Mouse (Mus musculus): ENCODE results near the gene D1Pas1. TPM values are rescaled to one million over a fixed set of nuclear protein-coding genes. Genes with fewer than 3 reads are reported as not detected.

Gene D1Pas1
- total and polyA plus RNA-seq, 3 experiments: not detected

- Histone ChIP-seq H3K9ac (ENCODE audit: control insufficient read depth, low read depth, low read length, poor library complexity, severe bottlenecking) (no peak overlapping the region), H3K4me3 (ENCODE audit: control insufficient read depth in 1 of 2, insufficient read depth in 1 of 2, low read depth in 2 of 2, low read length in 2 of 2) (no peak overlapping the region), H3K9me3 (replicated peaks; ENCODE audit: insufficient read depth, low read length) (no peaks in the 10 kb centered on the region), H3K79me2 (ENCODE audit: control insufficient read depth, insufficient read depth, low read length, poor library complexity) (no peaks in the 10 kb centered on the region), H3K4me1 (ENCODE audit: control insufficient read depth in 1 of 2, insufficient read depth in 2 of 2, low read length in 2 of 2) (no peaks in the 10 kb centered on the region), H3K27ac (ENCODE audit: control insufficient read depth, low read depth, low read length) (no peak overlapping the region), H3K36me3 (ENCODE audit: control insufficient read depth in 1 of 2, insufficient read depth in 2 of 2, low read length in 2 of 2) (no peaks in the 10 kb centered on the region), H3K27me3 (ENCODE audit: control insufficient read depth in 1 of 2, insufficient read depth in 2 of 2, low read length in 2 of 2) (no peaks in the 10 kb centered on the region)
- TF ChIP-seq POLR2AphosphoS5 (IDR thresholded peaks at IDR 0.05; ENCODE audit: borderline replicate concordance, low read depth, low read length) (no peak), CHD1 (IDR thresholded peaks at IDR 0.05; ENCODE audit: low read depth, low read length) (no peak), SIN3A (IDR thresholded peaks at IDR 0.05; ENCODE audit: low read length) (no peak), ZC3H11A (IDR thresholded peaks at IDR 0.05; ENCODE audit: low read depth, low read length) (no peak), MAZ (IDR thresholded peaks at IDR 0.05; ENCODE audit: low read depth, low read length) (no peak), MYB (IDR thresholded peaks at IDR 0.05; ENCODE audit: low read depth, low read length) (no peak), SMC3 (IDR thresholded peaks at IDR 0.05; ENCODE audit: low read depth, low read length) (no peak), E2F4 (IDR thresholded peaks at IDR 0.05; ENCODE audit: borderline replicate concordance, low read depth, low read length) (no peak), POLR2AphosphoS2 (IDR thresholded peaks at IDR 0.05; ENCODE audit: low read length) (no peak), USF1 (IDR thresholded peaks at IDR 0.05; ENCODE audit: low read depth, low read length) (no peak), MAX (IDR thresholded peaks at IDR 0.05; ENCODE audit: low read length) (no peak), ZMIZ1 (IDR thresholded peaks at IDR 0.05; ENCODE audit: low read depth, low read length) (no peak), MYC (IDR thresholded peaks at IDR 0.05; ENCODE audit: low read depth, low read length) (no peak), POLR2A (IDR thresholded peaks at IDR 0.05; ENCODE audit: control insufficient read depth in 1 of 2, insufficient read depth in 1 of 2, low read depth in 1 of 2, low read length in 2 of 2, poor library complexity in 1 of 2) (no peak), RAD21 (IDR thresholded peaks at IDR 0.05; ENCODE audit: low read depth, low read length) (no peak), BHLHE40 (IDR thresholded peaks at IDR 0.05; ENCODE audit: borderline replicate concordance, low read depth, low read length) (no peak)
- DNase-seq (ENCODE audit: low read depth, low spot score): no peak
Measured at GRCm38 (mm10) chr1:186976937-186977540, 9.8 kb downstream of the D1Pas1 start.

- H3K9ac ChIP-seq (ENCODE audit: control insufficient read depth, low read depth, low read length, poor library complexity, severe bottlenecking): no peak overlapping the region
- no peak overlapping the region for H3K4me3 ChIP-seq (ENCODE audit: control insufficient read depth in 1 of 2, insufficient read depth in 1 of 2, low read depth in 2 of 2, low read length in 2 of 2)
- H3K9me3 ChIP-seq (replicated peaks; ENCODE audit: insufficient read depth, low read length): no peaks in the 10 kb centered on the region
- TF ChIP-seq BHLHE40 (IDR thresholded peaks at IDR 0.05; ENCODE audit: borderline replicate concordance, low read depth, low read length) (no peak), POLR2AphosphoS2 (IDR thresholded peaks at IDR 0.05; ENCODE audit: low read length) (no peak), MYB (IDR thresholded peaks at IDR 0.05; ENCODE audit: low read depth, low read length) (no peak), GABPA (IDR thresholded peaks at IDR 0.05; ENCODE audit: low read depth, low read length) (no peak), MEF2A (IDR thresholded peaks at IDR 0.05; ENCODE audit: extremely low read depth, insufficient replicate concordance, low read depth, low read length, poor library complexity, severe bottlenecking) (no peak), HCFC1 (IDR thresholded peaks at IDR 0.05; ENCODE audit: low read depth, low read length) (no peak), USF2 (IDR thresholded peaks at IDR 0.05; ENCODE audit: borderline replicate concordance in 1 of 2, insufficient read depth in 1 of 2, low read depth in 1 of 2, low read length in 2 of 2) (no peak), SMC3 (IDR thresholded peaks at IDR 0.05; ENCODE audit: low read depth, low read length) (no peak), EP300 (IDR thresholded peaks at IDR 0.05; ENCODE audit: low read depth in 1 of 2, low read length in 2 of 2) (no peak), MYC (IDR thresholded peaks at IDR 0.05; ENCODE audit: low read depth, low read length) (no peak), TBP (IDR thresholded peaks at IDR 0.05; ENCODE audit: low read depth, low read length) (no peak), JUND (IDR thresholded peaks at IDR 0.05; ENCODE audit: low read depth, low read length) (no peak), ELF1 (IDR thresholded peaks at IDR 0.05; ENCODE audit: low read depth, low read length) (no peak), MAX (IDR thresholded peaks at IDR 0.05; ENCODE audit: low read length) (no peak), KAT2A (conservative IDR thresholded peaks at IDR 0.05; ENCODE audit: low read depth, low read length) (no peak), ZNF384 (IDR thresholded peaks at IDR 0.05; ENCODE audit: low read depth, low read length) (no peak)
- no peak overlapping the region for H3K27ac ChIP-seq (ENCODE audit: control insufficient read depth, low read depth, low read length)
- H3K36me3 ChIP-seq (ENCODE audit: control insufficient read depth in 1 of 2, insufficient read depth in 2 of 2, low read length in 2 of 2): no peaks in the 10 kb centered on the region
- DNase-seq (ENCODE audit: low read depth, low spot score): no peak
- no peaks in the 10 kb centered on the region for H3K27me3 ChIP-seq (ENCODE audit: control insufficient read depth in 1 of 2, insufficient read depth in 2 of 2, low read length in 2 of 2)
- no peaks in the 10 kb centered on the region for H3K4me1 ChIP-seq (ENCODE audit: control insufficient read depth in 1 of 2, insufficient read depth in 2 of 2, low read length in 2 of 2)
- H3K79me2 ChIP-seq (ENCODE audit: control insufficient read depth, insufficient read depth, low read length, poor library complexity): no peaks in the 10 kb centered on the region
Measured at GRCm38 (mm10) chr1:186977801-186978200, 10.6 kb downstream of the D1Pas1 start.

Measured in MEL (cell line).